Mouse (Mus musculus): ENCODE results near the gene Recql5. TPM values are rescaled to one million over a fixed set of nuclear protein-coding genes. Genes with fewer than 3 reads are reported as not detected.

Gene Recql5
- polyA plus RNA-seq, 1 experiment from 2014 or later, result 9.6 TPM

DNA sequence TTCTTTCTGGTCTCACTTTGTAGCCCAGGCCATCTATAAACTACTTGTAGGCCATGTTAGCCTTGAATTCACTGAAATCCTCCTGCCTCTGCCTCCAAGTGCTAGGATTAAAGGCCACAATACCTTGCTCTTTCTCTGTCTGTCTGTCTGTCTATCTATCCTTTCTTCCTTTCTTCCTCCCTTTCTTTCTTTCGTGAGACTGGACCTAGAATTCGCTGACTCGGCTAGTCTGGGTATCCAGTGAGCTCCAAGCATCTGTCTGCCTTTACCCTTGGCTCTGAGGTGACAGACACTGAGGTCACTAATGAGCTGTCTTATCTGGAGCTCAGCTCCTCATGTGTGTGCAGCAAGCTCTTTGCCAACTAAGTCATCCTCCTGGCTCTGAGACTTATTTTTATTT is 57.3 kb downstream of the Recql5 start:
- Histone ChIP-seq H3K27ac (replicated peaks in 1 of 2; ENCODE audit: control insufficient read depth in 1 of 2, insufficient read depth in 1 of 2, low read depth in 2 of 2, low read length in 2 of 2) (no peak overlapping the region), H3K9me3 (ENCODE audit: control insufficient read depth, low read length) (no peaks in the 10 kb centered on the region), H3K4me1 (ENCODE audit: control insufficient read depth in 2 of 2, insufficient read depth in 2 of 2, low read length in 2 of 2) (peaks cover 8% of the 10 kb centered on the region in 2 experiments; a peak in 2 of 4 replicates), H3K36me3 (ENCODE audit: control insufficient read depth, insufficient read depth, low read length) (no peaks in the 10 kb centered on the region), H3K4me3 (ENCODE audit: control insufficient read depth in 1 of 2, insufficient read depth in 1 of 2, low read depth in 1 of 2, low read length in 2 of 2) (no peak overlapping the region), H3K9ac (ENCODE audit: low read length) (no peak overlapping the region), H3K4me2 (ENCODE audit: low read length) (no peak overlapping the region), H3K27me3 (ENCODE audit: control insufficient read depth, insufficient read depth, low read length) (no peaks in the 10 kb centered on the region)
- no peak for ATAC-seq (ENCODE audit: insufficient number of reproducible peaks, insufficient read depth, low FRiP score, low read depth)
- WGBS, result 83% methylated on average over 3 of the region's 3 CpGs

- no peaks in the 10 kb centered on the region for H3K36me3 ChIP-seq (ENCODE audit: control insufficient read depth, insufficient read depth, low read length)
- H3K9me3 ChIP-seq (ENCODE audit: control insufficient read depth, low read length), result no peaks in the 10 kb centered on the region
- H3K4me3 ChIP-seq (ENCODE audit: control insufficient read depth in 1 of 2, insufficient read depth in 1 of 2, low read depth in 1 of 2, low read length in 2 of 2), result no peak overlapping the region
- no peak overlapping the region for H3K9ac ChIP-seq (ENCODE audit: low read length)
- no peak overlapping the region for H3K4me2 ChIP-seq (ENCODE audit: low read length)
- H3K27ac ChIP-seq (replicated peaks in 1 of 2; ENCODE audit: control insufficient read depth in 1 of 2, insufficient read depth in 1 of 2, low read depth in 2 of 2, low read length in 2 of 2), result no peak overlapping the region
- WGBS, result 75% methylated on average over 4 of the region's 4 CpGs
- no peaks in the 10 kb centered on the region for H3K27me3 ChIP-seq (ENCODE audit: control insufficient read depth, insufficient read depth, low read length)
- H3K4me1 ChIP-seq (ENCODE audit: control insufficient read depth in 2 of 2, insufficient read depth in 2 of 2, low read length in 2 of 2), result peaks cover 8 to 11% of the 10 kb centered on the region in 2 experiments; a peak in 2 of 4 replicates
- ATAC-seq (ENCODE audit: insufficient number of reproducible peaks, insufficient read depth, low FRiP score, low read depth), result no peak
Measured at GRCm38 (mm10) chr11:115872437-115872836, 60.8 kb downstream of the Recql5 start.

DNA sequence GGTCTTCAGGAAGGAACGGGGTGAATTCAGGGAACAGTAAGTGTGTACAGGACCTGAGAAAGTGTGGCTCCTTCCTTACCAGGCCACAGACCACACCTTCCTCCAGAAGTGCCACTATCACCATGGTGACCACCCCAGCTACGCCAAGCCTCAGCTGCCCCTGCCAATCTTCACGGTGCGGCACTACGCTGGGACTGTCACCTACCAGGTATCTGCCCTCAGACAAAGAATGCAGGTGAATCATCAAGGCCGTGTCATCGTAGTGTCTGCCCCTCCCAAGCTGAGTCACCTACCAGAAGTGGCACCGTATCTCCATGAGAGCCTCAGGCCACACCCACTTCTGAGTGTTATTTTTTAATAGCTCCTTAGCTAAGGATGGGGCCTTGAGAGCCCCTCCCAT is 63.9 kb downstream of the Recql5 start:
- Histone ChIP-seq H3K4me3 (ENCODE audit: control insufficient read depth in 1 of 2, insufficient read depth in 1 of 2, low read depth in 1 of 2, low read length in 2 of 2) (no peak overlapping the region), H3K27ac (replicated peaks in 1 of 2; ENCODE audit: control insufficient read depth in 1 of 2, insufficient read depth in 1 of 2, low read depth in 2 of 2, low read length in 2 of 2) (no peak overlapping the region), H3K4me2 (ENCODE audit: low read length) (no peak overlapping the region), H3K9ac (ENCODE audit: low read length) (no peak overlapping the region), H3K36me3 (ENCODE audit: control insufficient read depth, insufficient read depth, low read length) (no peaks in the 10 kb centered on the region), H3K27me3 (ENCODE audit: control insufficient read depth, insufficient read depth, low read length) (no peaks in the 10 kb centered on the region), H3K4me1 (ENCODE audit: control insufficient read depth in 2 of 2, insufficient read depth in 2 of 2, low read length in 2 of 2) (peaks cover 8 to 11% of the 10 kb centered on the region in 2 experiments; a peak in 2 of 4 replicates), H3K9me3 (ENCODE audit: control insufficient read depth, low read length) (no peaks in the 10 kb centered on the region)
- ATAC-seq (ENCODE audit: insufficient number of reproducible peaks, insufficient read depth, low FRiP score, low read depth), result no peak
- WGBS, result 71% methylated on average over 8 of the region's 8 CpGs

- Histone ChIP-seq H3K9me3 (ENCODE audit: control insufficient read depth, low read length) (no peaks in the 10 kb centered on the region), H3K36me3 (ENCODE audit: control insufficient read depth, insufficient read depth, low read length) (no peaks in the 10 kb centered on the region), H3K4me3 (ENCODE audit: control insufficient read depth in 1 of 2, insufficient read depth in 1 of 2, low read depth in 1 of 2, low read length in 2 of 2) (no peak overlapping the region), H3K27ac (replicated peaks in 1 of 2; ENCODE audit: control insufficient read depth in 1 of 2, insufficient read depth in 1 of 2, low read depth in 2 of 2, low read length in 2 of 2) (no peak overlapping the region), H3K27me3 (ENCODE audit: control insufficient read depth, insufficient read depth, low read length) (peaks cover 29% of the 10 kb centered on the region), H3K9ac (ENCODE audit: low read length) (no peak overlapping the region), H3K4me2 (ENCODE audit: low read length) (no peak overlapping the region), H3K4me1 (ENCODE audit: control insufficient read depth in 2 of 2, insufficient read depth in 2 of 2, low read length in 2 of 2) (no peaks in the 10 kb centered on the region)
- WGBS, result 80% methylated on average over 8 of the region's 8 CpGs
- ATAC-seq (ENCODE audit: insufficient number of reproducible peaks, insufficient read depth, low FRiP score, low read depth), result no peak
Measured at GRCm38 (mm10) chr11:115863895-115864294, 69.4 kb downstream of the Recql5 start.

DNA sequence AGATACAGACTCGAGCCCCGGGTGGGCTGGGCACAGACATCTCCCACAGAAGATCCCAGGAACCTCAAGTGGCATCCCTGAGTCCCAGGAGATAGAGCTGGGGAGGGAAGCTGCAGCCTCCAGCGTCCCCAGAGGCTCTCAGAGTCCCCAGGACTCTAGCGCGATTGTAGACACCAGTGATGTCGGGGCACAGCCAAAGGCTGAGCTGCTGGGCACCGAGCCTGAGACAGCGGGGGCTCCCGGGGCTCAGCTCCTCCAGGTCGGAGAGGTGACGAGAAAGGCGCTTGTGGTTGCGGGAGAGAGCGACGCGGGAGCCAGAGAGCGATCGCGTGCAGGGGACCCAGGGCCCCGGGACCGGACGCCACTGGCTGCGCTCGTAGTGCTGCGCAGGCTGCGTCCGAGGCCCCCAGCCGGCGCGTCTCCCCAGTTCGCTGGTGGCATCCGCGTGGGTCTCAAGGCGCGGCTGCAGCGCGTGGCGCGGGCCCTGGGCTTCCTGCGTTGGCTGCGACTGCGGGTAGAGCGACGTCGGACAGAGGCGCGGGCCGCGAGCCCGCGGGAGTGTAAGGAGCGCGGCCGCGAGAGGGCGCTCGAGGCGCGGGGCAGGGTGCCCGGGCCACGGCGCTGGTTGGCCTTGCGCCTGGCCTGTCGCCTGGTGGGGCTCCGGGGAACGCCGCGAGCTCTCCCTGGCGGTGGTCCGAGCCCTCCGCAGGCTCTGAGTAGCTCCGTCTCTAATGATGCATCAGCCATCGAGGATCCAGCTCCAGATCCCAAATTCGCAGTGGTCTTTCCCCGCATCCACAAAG is 73.9 kb downstream of the Recql5 start:
- peak overlapping the region; percentile 35 to 43 for H3K4me3 ChIP-seq (ENCODE audit: control insufficient read depth in 1 of 2, insufficient read depth in 1 of 2, low read depth in 1 of 2, low read length in 2 of 2)
- WGBS, result 1% methylated on average over 71 of the region's 75 CpGs
- peaks cover 16% of the 10 kb centered on the region; the same call in 1 of the 2 replicates for H3K36me3 ChIP-seq (ENCODE audit: control insufficient read depth, insufficient read depth, low read length)
- no peaks in the 10 kb centered on the region for H3K9me3 ChIP-seq (ENCODE audit: control insufficient read depth, low read length)
- no peaks in the 10 kb centered on the region; a peak in 1 of 4 replicates for H3K4me1 ChIP-seq (ENCODE audit: control insufficient read depth in 2 of 2, insufficient read depth in 2 of 2, low read length in 2 of 2)
- H3K4me2 ChIP-seq (ENCODE audit: low read length), result peak overlapping the region; percentile 78
- no peak overlapping the region for H3K27ac ChIP-seq (replicated peaks in 1 of 2; ENCODE audit: control insufficient read depth in 1 of 2, insufficient read depth in 1 of 2, low read depth in 2 of 2, low read length in 2 of 2)
- peak; percentile 82 for ATAC-seq (ENCODE audit: insufficient number of reproducible peaks, insufficient read depth, low FRiP score, low read depth)
- H3K9ac ChIP-seq (ENCODE audit: low read length), result peak overlapping the region; percentile 65
- peaks cover 42% of the 10 kb centered on the region for H3K27me3 ChIP-seq (ENCODE audit: control insufficient read depth, insufficient read depth, low read length)

DNA sequence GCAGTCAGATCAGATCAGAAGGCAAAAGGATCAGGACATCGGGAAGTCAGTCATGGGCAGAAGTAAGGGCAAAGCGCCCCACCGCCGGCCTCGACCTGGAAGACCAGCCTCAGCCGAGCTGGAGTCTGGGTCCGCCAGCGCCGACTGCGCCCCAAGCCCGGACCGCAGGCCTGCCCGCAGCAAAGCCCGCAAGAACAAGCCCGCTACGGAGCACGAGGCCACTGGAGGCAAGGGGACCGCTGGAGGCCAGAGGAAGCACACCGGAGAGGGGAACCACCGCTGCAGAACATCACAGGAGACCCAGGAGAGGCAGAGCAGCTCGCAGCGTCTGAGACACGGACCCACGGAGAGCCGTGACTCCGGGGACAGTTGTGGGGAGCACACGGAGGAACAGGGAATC is 74.9 kb downstream of the Recql5 start, which contains the start of gene Myo15b:
TSS of gene Myo15b (plus strand) at position 53 of the 400 bp plus-strand sequence.
- peak within 1 kb of the TSS; percentile 65 for H3K9ac ChIP-seq (ENCODE audit: low read length)
- H3K27ac ChIP-seq (replicated peaks in 1 of 2; ENCODE audit: control insufficient read depth in 1 of 2, insufficient read depth in 1 of 2, low read depth in 2 of 2, low read length in 2 of 2), result no peak within 1 kb of the TSS
- no peak for ATAC-seq (ENCODE audit: insufficient number of reproducible peaks, insufficient read depth, low FRiP score, low read depth)
- H3K4me2 ChIP-seq (ENCODE audit: low read length), result peak within 1 kb of the TSS; percentile 78
- H3K27me3 ChIP-seq (ENCODE audit: control insufficient read depth, insufficient read depth, low read length), result peaks cover 42% of the 10 kb centered on the region
- H3K4me1 ChIP-seq (ENCODE audit: control insufficient read depth in 2 of 2, insufficient read depth in 2 of 2, low read length in 2 of 2), result no peaks in the 10 kb centered on the region; a peak in 1 of 4 replicates
- H3K4me3 ChIP-seq (ENCODE audit: control insufficient read depth in 1 of 2, insufficient read depth in 1 of 2, low read depth in 1 of 2, low read length in 2 of 2), result peak within 1 kb of the TSS; percentile 35 to 43
- WGBS, result 14% methylated on average over 27 of the region's 27 CpGs
- H3K9me3 ChIP-seq (ENCODE audit: control insufficient read depth, low read length), result no peaks in the 10 kb centered on the region
- H3K36me3 ChIP-seq (ENCODE audit: control insufficient read depth, insufficient read depth, low read length), result peaks cover 26% of the 10 kb centered on the region

DNA sequence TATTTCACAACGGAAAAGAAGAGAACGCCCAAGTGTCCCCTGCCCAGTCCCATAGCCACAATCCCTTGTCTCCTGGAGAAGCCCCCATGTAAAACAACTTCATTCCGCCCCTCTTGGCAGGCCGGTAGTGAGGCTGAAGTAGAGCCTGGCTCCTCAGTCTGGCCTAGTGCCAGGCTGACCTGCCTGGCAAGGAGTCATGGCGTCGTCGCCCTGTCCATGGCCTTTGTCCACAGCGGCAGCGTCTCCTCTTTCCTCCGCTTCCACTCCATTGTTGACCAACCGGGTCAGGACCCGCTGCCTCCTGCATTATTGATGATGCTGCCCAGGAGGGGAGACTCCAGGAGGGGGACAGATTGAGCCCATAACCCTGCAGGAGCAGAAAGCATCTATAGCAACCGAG is 75.3 kb downstream of the Recql5 start:
- Histone ChIP-seq H3K36me3 (ENCODE audit: control insufficient read depth, insufficient read depth, low read length) (peaks cover 29% of the 10 kb centered on the region), H3K4me2 (ENCODE audit: low read length) (no peak overlapping the region), H3K4me3 (ENCODE audit: control insufficient read depth in 1 of 2, insufficient read depth in 1 of 2, low read depth in 1 of 2, low read length in 2 of 2) (no peak overlapping the region), H3K9me3 (ENCODE audit: control insufficient read depth, low read length) (no peaks in the 10 kb centered on the region), H3K27me3 (ENCODE audit: control insufficient read depth, insufficient read depth, low read length) (peaks cover 42% of the 10 kb centered on the region), H3K4me1 (ENCODE audit: control insufficient read depth in 2 of 2, insufficient read depth in 2 of 2, low read length in 2 of 2) (no peaks in the 10 kb centered on the region; a peak in 1 of 4 replicates), H3K27ac (replicated peaks in 1 of 2; ENCODE audit: control insufficient read depth in 1 of 2, insufficient read depth in 1 of 2, low read depth in 2 of 2, low read length in 2 of 2) (no peak overlapping the region), H3K9ac (ENCODE audit: low read length) (no peak overlapping the region)
- 59% methylated on average over 13 of the region's 13 CpGs for WGBS
- ATAC-seq (ENCODE audit: insufficient number of reproducible peaks, insufficient read depth, low FRiP score, low read depth), result no peak

All from heart, embryonic 14.5 days (tissue).